Mouse (Mus musculus) ES-Bruce4 (cell line): ENCODE measurements around the gene Rasgrp2. TPM values are rescaled to one million over a fixed set of nuclear protein-coding genes. Genes with fewer than 3 reads are reported as not detected.

ENCODE experiments used
- H3K27ac ChIP-seq: 2 replicates; pipeline ENCODE4 v1.5.1; 2012; ENCODE audit warnings: low read length, inconsistent platforms; ENCODE audit not compliant: insufficient read depth
- H3K27me3 ChIP-seq: 2 replicates; pipeline ENCODE4 v1.6.1; 2012; ENCODE audit warnings: mild to moderate bottlenecking, low read length, inconsistent platforms; ENCODE audit not compliant: control insufficient read depth, poor library complexity, insufficient read depth, severe bottlenecking
- H3K36me3 ChIP-seq: 2 replicates; pipeline ENCODE4 v1.6.1; 2012; ENCODE audit warnings: inconsistent platforms, mild to moderate bottlenecking, low read length, moderate library complexity; ENCODE audit not compliant: control insufficient read depth, poor library complexity, insufficient read depth, severe bottlenecking
- H3K4me1 ChIP-seq: one replicate; pipeline ENCODE4 v1.8.1; 2011; ENCODE audit warnings: low read length; ENCODE audit not compliant: control insufficient read depth, insufficient read depth
- H3K4me3 ChIP-seq: 2 replicates; pipeline ENCODE4 v1.5.1; 2011; ENCODE audit warnings: low read depth, mild to moderate bottlenecking, low read length
- H3K9ac ChIP-seq: 2 replicates; pipeline ENCODE4 v1.6.1; 2012; ENCODE audit warnings: low read depth, mild to moderate bottlenecking, inconsistent platforms; ENCODE audit not compliant: poor library complexity, severe bottlenecking
- H3K9me3 ChIP-seq: replicated peaks from 2 replicates; pipeline ENCODE4 v1.6.1; 2012; ENCODE audit warnings: mild to moderate bottlenecking, low read length, inconsistent platforms; ENCODE audit not compliant: control insufficient read depth, poor library complexity, insufficient read depth, severe bottlenecking
- CTCF ChIP-seq: IDR thresholded peaks from one replicate; pipeline ENCODE4 v1.8.1; 2011; ENCODE audit warnings: low read depth, low read length
- EP300 ChIP-seq: IDR thresholded peaks from 2 replicates; pipeline ENCODE4 v1.6.1; 2011; ENCODE audit warnings: low read depth, low read length; ENCODE audit not compliant: insufficient read depth
- POLR2A ChIP-seq: IDR thresholded peaks from one replicate; pipeline ENCODE4 v1.8.1; 2011; ENCODE audit warnings: low read length; ENCODE audit not compliant: insufficient read depth
- polyA plus RNA-seq: library from polyadenylated mRNA; stranded (reverse); fragments of >200 nt; gene quantifications from 2 replicates; pipeline ENCODE4 v1.2.4, GENCODE M21; 2011; ENCODE audit warnings: low read depth; ENCODE audit not compliant: missing spikeins, insufficient read depth, insufficient read length

Gene Rasgrp2
- polyA plus RNA-seq, 1 experiment: 37.9 TPM

DNA sequence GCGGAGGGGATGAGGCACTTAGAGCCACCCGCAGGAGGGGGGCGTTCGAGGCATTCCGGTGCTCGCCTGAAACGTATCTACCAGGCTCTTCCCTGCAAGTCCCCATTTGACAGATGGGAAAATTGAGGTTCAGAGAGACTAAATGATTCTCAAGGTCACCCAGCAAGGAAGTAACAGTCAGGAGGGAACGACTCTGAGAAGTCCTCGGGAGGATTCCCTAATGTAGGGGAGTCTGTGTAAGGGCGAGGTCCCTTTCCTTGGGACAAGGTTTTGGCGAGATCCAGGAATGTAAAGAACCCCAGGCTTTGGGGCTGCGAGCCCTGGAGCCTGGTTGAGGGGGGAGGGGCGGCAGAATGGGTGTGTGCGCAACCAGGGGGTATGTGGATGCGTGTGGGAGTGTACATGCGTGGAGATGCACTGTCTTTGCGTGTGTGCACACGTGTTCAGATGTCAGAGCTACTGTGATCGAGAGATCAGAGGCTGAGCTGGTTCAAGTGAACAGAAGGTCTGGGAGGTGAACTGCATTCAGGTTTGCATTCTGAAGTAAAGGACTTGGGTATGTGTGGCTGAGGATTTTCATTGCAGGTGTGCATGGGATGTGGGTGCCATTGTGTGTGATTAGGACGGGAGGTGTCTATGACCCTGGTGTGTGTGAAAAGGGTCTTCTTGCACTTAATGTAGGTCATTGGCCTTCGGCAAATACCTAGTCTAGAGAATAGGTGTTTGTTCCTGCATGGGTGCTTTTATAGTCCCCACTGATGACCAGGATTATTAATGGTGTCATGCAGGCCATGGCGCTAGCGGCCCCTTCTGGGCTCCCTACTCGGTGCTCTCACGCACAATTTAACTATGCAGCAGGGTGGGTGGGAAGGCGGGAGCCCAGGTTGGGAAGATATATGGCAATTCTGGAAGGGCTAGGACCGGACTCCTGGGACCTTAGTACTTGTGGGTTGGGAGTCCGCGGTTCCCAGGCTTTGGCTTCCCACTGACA is 1.3 kb downstream of the Rasgrp2 start:
- TF ChIP-seq CTCF (no peak), EP300 (no peak), POLR2A (no peak)
- no peaks in the 10 kb centered on the region for H3K27me3 ChIP-seq
- H3K9ac ChIP-seq: peak overlapping the region; percentile 86
- H3K36me3 ChIP-seq: no peaks in the 10 kb centered on the region
- no peak overlapping the region for H3K27ac ChIP-seq
- no peaks in the 10 kb centered on the region for H3K9me3 ChIP-seq
- peaks cover 2% of the 10 kb centered on the region for H3K4me1 ChIP-seq
- H3K4me3 ChIP-seq: peak overlapping the region; percentile 49

DNA sequence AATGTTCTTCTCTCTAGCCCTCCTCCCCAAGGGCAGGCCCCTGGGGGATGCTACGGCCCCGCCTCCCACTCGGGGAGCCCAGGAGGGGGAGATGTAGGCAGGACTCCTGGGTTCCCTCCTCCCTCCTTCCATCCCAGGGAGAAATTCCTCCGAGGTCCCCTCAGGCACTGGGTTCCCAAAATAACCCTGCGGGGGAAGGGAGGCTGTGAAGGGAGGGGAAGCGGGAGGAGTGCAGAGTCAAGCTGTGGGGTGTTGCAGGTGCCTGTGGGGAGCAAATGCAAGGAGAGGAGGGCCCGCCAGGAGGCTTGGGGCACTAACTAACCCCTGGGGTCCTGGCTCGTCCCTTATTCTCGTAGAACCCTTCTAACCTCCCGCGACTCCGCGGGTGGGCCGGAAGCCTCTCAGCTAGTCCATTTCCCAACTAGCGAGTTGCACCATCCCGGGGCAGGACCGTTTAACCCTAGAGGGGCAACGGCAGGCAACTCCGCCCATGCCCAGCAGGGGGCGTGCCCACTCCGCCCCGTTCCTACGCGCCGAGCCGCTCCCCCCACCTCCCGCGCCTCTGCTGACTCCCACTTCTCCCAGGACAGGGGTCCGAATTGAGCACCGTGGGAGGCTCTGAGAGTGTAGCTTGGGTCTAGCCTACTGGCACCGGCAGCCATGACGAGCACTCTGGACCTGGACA is 2.1 kb downstream of the Rasgrp2 start:
- no peaks in the 10 kb centered on the region for H3K27me3 ChIP-seq
- H3K4me1 ChIP-seq: peaks cover 2% of the 10 kb centered on the region
- H3K9ac ChIP-seq: peak overlapping the region; percentile 2; the same call in 1 of the 2 replicates
- H3K9me3 ChIP-seq: no peaks in the 10 kb centered on the region
- H3K4me3 ChIP-seq: peak overlapping the region; percentile 70
- no peaks in the 10 kb centered on the region for H3K36me3 ChIP-seq
- H3K27ac ChIP-seq: no peak overlapping the region
- TF ChIP-seq POLR2A (no peak), CTCF (peak; percentile 78), EP300 (0 out of 2 replicates have a peak, but pooled peaks have one; percentile 40)

GRCm38 (mm10) chr19:6401951-6402350 is 2.8 kb downstream of the Rasgrp2 start:
- peak overlapping the region; percentile 2; the same call in 1 of the 2 replicates for H3K9ac ChIP-seq
- no peaks in the 10 kb centered on the region for H3K9me3 ChIP-seq
- no peak overlapping the region for H3K27ac ChIP-seq
- H3K36me3 ChIP-seq: no peaks in the 10 kb centered on the region
- no peaks in the 10 kb centered on the region for H3K27me3 ChIP-seq
- H3K4me3 ChIP-seq: peak overlapping the region; percentile 70
- H3K4me1 ChIP-seq: peaks cover 2% of the 10 kb centered on the region
- TF ChIP-seq POLR2A (no peak), EP300 (0 out of 2 replicates have a peak, but pooled peaks have one; percentile 37)

DNA sequence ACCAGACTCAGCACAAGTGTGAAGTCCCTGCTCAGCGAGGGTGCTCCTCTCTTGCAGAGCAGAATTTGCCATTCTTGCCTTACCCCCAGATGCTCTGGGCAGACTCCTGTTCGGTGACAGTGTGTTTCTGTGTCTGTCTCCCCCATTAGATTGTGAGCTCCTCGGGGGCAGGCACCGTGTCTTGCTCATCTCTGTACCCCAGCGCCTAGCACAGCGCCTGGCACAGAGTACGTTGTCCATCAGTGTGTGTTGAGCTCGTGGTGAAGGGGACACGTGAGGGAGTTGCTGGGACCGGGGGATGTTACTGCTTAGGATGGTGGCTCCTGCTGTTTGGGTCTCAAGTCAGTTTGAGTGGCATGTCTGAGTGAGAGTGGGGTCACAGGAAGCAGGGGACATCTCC is 4.7 kb downstream of the Rasgrp2 start:
- no peak overlapping the region for H3K27ac ChIP-seq
- no peak for TF ChIP-seq POLR2A
- no peak for TF ChIP-seq CTCF
- TF ChIP-seq EP300: no peak

DNA sequence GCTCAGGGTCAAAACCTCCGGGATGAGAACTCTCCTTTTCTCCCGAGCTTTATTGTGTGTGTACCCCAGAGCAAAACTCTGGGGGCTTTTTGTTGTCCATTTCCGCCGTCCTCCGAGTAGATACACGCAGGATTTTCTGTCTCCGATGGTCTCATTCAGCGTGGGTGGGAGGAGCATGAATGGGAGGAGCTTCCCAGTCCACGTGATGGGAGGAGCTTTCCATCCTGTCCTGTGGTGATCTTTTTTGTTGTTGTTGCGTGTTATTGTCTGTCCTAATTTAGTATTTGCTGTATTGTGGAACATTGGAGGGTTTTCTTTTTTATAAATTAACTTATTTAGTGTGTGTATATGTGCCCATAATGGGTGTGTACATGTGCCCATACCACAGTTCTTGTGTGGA is 6.3 kb downstream of the Rasgrp2 start:
- peaks cover 8% of the 10 kb centered on the region for H3K4me1 ChIP-seq

More for the DNA sequence above, 4.7 kb downstream of the Rasgrp2 start:
- Histone ChIP-seq H3K4me1 (peaks cover 8% of the 10 kb centered on the region), H3K9ac (no peak overlapping the region), H3K36me3 (no peaks in the 10 kb centered on the region), H3K9me3 (no peaks in the 10 kb centered on the region), H3K4me3 (no peak overlapping the region), H3K27me3 (no peaks in the 10 kb centered on the region)

GRCm38 (mm10) chr19:6407109-6407508 is 8.0 kb downstream of the Rasgrp2 start:
- H3K36me3 ChIP-seq: no peaks in the 10 kb centered on the region
- H3K27ac ChIP-seq: no peak overlapping the region
- peaks cover 9% of the 10 kb centered on the region for H3K4me1 ChIP-seq
- no peaks in the 10 kb centered on the region for H3K9me3 ChIP-seq
- TF ChIP-seq EP300 (no peak), CTCF (no peak), POLR2A (no peak)
- no peaks in the 10 kb centered on the region for H3K27me3 ChIP-seq
- no peak overlapping the region for H3K4me3 ChIP-seq
- H3K9ac ChIP-seq: no peak overlapping the region

More for the DNA sequence above, 6.3 kb downstream of the Rasgrp2 start:
- no peak for TF ChIP-seq EP300
- TF ChIP-seq POLR2A: no peak
- TF ChIP-seq CTCF: no peak
- no peaks in the 10 kb centered on the region for H3K9me3 ChIP-seq
- no peaks in the 10 kb centered on the region for H3K36me3 ChIP-seq
- no peak overlapping the region for H3K9ac ChIP-seq
- H3K4me3 ChIP-seq: no peak overlapping the region
- no peak overlapping the region for H3K27ac ChIP-seq
- no peaks in the 10 kb centered on the region for H3K27me3 ChIP-seq
